Mouse (Mus musculus): Measurements from ENCODE around the gene Gm45213. TPM values are rescaled to one million over a fixed set of nuclear protein-coding genes. Genes with fewer than 3 reads are reported as not detected.

The Gm45213 gene
- total RNA-seq (2022), result not detected

DNA sequence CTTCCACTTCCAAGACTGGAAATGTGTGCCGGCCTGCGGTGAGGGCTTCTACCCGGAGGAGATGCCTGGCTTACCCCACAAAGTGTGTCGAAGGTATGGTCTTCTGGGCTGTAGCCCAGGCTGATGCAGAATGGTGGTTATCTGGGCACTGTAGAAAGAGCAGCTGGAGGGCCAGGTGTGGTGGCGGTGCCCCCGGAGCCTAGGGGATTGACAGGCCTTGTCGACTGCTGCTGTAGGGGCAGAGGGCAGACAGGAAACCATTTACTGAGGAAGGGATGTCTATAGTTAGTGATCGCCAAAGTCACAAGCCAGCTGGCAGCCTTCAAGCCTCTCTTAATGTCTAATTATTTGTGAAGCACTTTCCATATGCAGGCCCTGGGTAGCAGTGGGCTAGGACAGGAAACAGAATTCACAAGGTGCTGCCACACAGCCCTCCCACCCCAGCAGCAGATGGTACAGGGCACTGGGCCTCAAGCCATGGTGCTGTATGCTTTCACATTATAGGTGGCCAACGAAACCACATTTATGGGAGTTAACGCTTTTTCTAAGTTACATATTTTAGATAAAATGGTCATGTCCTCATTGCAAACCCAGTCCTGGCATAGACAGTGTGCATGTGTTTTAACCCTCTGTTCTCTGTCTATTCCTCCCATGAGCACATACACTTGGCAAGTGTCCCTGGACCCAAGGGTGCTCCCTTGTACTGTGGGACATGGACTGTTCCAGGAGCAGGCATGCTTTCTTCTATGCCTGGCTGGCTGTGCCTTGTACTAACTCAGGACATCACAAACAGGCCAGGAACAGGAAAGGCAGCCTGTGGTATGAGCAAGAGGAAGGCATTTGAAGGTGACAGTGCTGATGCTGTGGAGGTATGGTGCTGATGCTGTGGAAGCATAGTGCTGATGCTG lies at the start of gene Gm45213:
Gm45213 (plus strand) TSS at position 51 of the 908 bp plus-strand sequence.
- no peak for DNase-seq

DNA sequence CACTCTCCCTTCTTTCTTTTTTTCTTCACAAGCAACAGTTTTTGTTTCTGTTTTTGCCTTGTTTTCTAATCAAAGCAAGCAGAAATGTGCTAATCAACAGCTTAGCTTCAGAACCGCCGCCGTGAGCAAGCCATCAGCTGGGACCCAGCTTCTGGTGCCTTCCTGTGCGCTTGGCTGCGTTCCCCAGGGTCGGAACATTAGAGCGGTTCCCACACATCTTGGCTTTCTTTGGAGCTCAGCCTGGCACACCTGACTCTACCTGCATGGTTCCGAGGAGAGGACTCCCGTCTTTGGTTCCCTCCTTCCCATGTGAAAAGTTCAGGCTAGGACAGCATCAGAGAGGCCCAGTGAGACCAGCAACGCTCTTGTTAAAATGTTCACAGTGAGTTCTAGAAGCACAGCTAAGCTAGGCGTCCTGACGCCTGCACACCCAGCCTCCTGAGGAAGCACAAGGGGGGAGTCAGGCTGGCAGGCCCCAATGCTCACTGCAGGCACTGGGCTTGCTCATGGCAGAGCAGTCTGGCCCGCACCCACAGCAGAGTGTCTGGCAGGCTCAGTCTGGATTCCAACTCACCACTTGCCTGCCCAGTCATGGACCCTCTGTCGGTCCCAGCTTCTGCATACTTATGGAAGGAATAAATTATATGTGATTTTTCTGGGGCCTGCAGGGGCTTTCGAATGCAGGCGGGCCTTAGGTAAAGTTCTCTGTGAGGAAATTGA lies 42.2 kb upstream of the Gm45213 start:
- DNase-seq, result no peak

DNA sequence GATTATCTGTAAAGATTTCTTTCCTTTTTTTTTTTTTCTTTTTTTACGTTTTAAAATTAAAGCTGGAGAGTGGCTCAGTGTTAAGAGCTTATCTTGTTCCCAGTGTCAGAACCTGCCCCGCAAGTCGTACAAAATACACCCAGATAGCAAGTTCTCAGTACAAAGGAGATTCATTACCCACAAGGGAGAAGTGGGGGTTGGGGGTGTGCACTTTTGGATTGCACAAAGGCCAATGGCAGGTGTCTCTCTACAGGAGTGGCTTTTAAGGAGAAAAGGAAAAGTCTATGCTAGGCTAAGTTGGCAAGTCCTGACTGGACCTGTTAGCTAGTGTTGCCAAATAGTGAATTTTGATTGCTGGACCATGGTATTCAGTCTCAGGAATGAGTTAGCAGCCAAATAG lies 41.6 kb upstream of the Gm45213 start:
- DNase-seq, result no peak

DNA sequence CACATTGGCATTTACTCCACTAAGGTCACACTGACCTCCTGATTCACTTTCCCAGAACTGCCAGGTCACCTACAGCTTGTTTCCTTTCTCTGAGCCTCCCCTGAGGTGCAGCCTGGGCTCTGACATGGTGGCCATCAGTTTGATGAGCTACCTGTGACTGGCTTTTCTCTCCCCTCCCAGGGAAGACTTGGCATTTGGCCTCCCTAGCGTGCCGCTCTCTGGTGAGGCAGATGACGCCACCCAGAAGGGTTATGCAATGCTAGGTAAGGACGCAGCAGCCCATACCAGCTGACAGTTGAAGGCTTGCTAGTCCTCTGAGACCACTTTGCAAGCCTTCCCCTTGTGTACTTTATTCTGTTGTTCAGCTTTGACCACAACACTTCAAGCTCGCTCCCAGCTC lies 40.0 kb upstream of the Gm45213 start:
- no peak for DNase-seq

DNA sequence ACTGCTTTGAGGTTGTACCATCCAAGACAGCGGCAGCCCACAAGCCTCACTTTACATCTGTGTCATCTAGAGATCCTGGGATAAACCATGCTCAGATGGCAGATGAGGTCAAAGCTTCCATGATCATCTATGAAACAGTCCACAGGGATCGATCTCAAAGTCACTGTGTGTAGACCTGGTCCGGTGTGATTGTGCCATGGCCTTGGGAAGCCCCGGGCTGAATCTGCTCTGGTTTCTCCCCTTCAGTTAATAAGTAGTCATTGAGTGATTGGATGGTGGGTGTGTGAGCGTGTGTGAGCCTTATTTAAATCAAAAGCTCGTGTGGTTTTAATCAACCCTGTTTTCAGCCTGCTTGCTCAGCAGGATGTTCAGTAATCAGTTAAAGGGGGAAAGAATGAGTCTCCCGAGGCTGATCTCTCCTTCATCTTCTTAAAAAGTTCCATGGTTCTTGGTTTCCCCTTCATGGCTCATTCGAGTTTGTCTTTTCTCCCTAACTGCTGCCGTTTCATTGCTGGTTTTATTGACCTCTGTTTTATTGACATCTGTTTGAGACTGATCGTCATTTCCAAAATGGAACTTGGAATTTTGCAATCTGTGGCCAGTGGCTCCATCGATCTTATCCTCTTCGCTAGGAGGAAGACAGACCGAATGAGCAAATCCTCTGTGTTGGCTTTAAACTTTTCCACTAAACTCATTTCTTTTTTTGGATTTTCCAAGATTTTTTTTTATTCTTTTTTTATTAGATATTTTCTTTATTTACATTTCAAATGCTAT lies 39.4 kb upstream of the Gm45213 start:
- DNase-seq, result no peak

DNA sequence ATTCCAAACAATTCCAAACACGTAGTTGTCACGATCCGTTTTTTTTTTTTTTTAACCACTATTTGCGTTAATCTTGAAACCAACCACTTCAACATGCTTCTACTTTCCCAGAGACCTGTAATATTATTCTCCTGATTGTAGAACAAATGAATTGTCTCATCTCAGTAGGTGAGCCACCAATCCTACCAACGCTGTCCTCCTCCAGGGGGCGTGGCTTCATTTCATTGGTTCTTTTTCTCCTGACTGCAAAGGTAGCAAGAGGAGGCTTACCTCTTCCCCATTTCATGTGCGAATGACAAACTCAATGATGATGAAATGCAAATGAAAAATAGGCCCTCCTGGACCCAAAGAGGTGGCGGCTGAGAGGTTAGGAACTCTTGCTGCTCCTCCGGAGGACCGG lies 38.3 kb upstream of the Gm45213 start:
- no peak for DNase-seq

DNA sequence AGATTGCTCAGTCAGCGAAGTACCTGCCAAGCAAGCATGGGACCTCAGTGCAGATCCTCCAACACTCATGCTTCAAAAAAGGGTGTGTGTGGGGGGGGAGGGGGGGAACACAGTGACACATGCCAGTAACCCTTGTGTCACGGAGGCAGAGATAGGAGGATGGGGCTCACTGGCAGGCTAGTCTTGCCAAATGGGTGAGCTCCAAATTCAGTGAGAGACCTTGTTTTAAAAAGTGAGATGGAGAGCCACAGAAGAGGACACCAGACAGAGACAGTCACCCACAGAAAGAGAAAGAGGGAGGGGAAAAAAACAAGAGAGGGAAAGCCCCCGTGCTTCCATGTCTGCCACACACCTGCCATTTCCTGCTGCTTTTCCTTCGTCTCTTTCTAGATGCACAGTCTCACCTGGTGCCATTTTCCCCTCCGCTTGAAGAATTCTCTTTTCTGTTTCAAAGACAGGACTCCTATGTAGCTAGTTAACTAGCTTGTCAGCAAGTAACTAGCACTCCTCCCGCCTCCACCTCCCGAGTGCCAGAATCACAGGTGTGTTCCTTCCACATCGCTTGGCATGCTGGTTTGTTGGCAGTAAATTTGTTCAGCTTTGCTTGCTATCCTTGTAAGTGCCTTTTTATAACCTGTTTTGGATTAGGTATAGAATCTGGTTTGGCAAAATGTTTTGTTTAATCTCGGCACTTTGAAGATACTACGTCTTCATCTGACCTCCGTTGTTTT lies 35.1 kb upstream of the Gm45213 start:
- DNase-seq, result no peak

DNA sequence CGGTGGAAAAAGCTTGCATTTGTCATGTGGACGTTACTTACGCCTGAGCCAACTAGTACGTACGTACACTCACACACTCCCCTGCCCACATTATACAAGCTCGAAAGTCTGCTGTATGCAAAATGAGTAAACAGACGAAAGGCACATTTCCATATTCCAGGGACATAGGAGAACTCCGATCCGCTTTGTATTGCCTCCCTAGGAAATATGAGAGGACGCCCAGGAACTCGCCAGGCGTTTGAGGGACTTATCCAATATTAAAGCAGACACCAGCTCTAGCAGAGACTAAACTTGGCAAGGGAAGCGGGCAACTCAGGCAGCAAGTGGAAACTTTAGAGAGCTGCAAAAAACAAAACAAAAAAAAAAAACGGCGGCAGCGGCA lies 34.5 kb upstream of the Gm45213 start:
- DNase-seq, result no peak

DNA sequence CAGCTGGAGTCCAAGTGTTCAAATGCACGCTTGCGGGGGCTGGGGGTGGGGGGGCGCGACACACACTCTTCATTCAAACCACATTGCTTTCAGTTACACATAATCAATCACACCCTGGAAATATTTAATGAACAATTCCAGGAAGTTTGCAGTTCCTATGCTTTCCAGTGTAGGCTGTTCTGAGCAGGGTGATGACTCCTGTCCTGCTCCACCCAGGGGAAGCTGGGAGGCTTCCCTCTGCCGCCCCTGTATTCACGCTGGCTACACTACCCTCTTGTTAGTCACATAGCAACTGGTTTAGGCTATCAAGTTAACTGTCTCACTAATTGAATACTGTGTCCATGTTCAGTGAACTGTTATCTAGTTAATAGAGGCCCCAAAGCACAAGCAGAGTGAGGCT lies 32.9 kb upstream of the Gm45213 start:
- no peak for DNase-seq

DNA sequence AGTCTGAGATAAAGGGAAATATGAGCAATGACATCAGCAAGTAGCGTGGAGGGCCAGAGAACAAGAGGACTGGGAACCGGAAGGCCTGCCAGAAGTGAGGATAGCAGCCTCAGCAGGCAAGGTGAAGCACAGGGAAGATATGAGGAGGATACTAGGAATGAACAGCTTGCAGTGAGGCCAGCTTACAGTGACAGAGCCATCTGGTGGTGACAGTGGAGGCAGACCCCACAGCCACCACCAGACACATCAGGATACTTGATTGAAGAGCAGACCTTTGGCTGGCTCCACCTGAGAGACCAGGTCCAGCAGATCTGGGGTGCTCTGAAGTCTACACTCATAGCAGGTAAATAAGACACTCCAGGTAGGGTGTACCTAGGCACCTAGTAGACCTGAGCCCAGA lies 15.7 kb upstream of the Gm45213 start:
- DNase-seq, result no peak

DNA sequence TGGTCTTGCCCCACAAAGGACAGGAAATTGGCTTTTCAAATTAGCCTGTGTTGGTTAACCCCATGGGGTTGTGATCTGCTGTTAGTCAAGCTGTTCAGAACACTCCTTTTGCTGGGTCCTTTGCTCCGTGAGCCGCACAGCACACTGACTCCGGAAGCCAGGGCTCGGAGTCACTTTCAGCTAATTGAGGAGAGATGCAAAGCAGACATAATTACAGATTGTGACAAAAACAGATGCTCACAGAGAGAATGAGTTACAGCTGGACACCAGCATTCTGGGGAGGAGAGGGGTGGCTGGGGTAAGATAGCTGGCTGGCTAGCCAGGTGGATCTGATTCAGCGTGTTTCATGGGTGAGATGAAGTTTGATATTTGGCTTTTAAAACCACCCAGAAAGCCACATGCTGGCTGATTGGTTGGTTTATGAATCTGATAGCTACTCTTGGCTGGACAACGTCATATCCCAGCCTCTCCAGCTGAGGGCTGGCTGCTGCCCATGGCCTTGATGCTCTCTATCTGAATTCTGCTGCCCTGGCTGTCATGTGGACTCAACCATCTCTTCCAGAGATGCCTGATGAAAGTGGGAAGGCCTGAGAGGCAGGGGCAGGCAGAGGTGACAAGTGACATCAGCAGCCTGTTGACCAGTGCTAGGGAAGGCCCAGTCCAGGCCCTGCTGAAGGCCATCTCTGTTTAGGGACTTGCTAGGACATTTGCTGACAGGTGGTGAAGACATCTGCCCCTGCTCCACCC lies 14.5 kb upstream of the Gm45213 start:
- no peak for DNase-seq

DNA sequence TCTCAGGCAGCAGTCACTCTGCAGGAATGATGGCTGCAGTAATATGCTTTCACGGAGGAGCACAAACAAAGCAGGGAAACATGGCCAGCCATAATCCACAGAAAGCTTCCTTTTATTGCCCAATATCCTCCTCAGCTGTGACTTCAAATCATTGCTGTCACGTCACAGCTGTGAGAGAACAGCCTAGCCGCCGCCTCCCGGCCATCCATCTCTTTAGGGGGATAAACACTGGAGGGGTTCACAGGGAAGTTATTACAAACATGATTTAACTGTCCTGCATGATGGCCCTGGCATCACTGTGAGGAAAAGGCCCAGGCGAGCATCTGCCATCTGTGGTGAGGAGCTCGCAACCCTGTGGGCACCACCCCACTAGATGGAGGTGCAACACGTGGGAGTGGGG lies 6.6 kb upstream of the Gm45213 start:
- DNase-seq, result no peak

DNA sequence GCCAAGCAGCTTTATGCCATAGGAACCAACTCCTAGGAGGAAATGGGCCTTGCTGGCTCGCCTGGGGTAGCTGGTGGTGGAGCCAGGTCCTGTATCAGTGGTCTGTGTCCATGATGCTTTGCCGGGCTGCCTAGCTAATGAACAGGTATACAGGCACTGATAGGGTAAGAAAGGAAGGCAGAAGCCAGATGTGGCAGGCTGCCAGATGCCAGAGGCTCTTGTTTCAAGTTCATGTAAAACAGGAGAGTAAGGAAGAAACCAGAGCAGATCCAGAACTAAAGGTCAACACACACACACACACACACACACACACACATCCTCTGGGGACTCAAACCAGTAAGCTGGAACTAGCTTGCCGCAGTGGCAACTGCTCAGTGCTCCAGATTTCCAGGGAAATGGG lies 5.1 kb upstream of the Gm45213 start:
- no peak for DNase-seq

DNA sequence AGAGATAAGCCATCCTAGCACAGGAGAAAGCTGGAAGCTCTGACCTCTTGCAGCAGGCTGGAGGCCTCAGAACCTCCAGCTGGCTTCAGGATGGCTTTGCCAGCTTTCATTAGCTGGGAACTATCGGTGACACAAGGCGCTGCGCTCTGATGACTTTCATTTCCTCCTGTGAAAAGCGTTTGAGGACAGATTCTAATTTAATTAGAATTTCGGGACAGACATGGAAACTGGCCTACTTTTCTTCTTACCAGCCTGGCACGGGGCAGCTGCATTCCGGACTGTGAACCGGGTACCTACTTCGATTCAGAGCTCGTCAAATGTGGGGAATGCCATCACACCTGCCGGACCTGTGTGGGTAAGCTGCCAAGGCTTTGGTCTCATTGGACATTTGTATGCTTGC lies 4.7 kb upstream of the Gm45213 start:
- DNase-seq, result no peak

DNA sequence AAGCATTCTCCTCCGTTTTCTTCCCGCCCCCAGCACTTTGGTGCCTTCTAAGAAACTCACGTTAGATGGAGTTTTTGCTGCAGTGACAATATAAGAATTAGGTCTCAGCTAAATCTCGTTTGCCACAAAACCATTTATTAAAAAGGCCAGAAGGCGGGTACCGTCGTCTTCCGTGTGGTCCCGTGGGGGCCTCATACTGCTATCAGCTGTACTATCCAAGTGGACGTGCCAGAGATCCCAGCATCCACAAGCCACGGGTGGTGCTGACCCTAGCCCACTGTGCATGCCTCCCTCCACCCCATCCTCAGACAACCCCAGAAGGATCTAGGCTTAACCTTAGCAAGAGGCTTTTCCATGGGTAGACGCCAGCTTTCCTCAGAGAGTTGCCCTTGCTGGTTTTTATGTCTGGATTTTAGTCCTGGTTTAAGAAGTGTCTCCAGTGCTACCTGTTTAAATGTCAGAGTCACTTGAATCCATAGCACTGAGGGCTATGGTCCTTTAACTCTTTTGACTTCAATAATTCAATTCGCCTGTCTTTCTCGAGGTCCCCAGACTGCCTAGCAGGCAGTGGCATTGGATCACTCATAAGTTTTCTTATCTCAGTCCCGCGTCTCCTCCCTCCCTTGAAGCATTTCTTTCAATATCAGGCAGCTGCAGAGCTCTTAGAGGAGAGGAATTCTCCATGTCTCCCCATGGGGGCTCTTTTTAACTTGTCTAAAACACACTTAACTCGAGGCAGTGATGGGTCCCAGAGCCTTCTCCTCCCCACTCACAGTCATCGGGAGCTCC lies 3.2 kb upstream of the Gm45213 start:
- DNase-seq, result no peak

DNA sequence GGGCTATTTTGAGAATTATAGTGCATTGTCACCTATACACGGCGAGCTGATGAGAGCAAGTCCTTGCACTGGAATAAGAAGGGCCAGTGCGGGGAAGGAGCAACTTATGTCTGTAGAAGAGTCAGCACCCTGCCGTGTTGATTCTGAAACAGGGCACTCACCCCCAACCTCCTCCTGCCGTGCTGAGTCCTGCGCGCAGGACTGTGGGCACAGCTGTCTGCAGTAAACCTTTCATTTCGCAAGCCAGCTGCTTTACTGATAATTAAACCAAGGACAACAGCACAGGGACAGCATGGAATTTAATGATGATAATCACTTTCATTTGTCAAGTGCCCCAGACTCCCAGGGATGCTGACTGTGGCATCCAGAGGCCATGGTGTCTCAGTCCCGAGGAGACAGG lies 1.2 kb downstream of the Gm45213 start:
- DNase-seq, result no peak

DNA sequence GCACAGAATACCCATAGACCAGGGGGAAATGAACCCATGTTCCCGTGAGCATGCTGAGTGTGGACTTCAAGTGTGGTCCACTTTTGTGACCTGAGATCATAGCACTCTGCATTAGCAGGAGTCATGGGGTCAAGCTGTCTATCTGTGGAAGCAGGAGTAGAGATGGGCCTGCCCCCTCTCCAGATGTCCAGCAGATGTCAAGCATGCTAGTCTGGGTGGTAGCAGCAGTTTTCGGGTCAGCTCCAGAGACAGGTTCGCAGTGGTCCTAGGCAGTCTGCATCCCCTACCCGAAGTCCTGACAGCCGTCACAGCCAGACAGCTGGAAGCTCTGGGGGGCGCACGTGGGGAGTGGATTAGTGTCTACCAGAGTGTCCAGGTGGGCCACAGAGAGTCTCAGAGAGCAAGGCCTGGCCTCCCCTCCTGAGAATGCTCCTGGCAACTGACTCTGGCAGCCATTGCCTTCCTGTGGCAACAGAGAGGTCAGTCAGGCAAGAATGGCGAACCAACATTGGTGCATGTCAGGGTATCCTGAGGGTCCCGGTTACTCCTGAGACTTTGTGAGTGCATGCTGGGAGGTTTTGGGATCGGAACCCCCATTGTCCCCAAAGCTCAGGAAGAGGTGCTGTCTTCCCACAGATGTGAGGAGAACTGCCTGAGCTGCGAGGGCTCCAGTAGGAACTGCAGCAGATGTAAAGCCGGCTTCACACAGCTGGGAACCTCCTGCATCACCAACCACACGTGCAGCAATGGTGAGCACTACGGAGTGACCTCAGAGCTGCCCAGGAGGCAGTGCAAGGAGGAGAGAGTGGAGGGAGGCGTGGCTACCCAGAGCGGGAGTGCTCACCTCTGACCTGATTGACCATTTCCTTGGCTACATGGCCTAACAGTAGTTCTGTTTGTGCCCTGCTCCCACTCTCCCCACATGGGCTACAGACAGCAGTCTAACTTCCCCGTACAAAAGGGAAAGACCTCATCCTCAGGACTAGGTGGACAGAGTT lies 3.8 kb downstream of the Gm45213 start:
- DNase-seq, result no peak

DNA sequence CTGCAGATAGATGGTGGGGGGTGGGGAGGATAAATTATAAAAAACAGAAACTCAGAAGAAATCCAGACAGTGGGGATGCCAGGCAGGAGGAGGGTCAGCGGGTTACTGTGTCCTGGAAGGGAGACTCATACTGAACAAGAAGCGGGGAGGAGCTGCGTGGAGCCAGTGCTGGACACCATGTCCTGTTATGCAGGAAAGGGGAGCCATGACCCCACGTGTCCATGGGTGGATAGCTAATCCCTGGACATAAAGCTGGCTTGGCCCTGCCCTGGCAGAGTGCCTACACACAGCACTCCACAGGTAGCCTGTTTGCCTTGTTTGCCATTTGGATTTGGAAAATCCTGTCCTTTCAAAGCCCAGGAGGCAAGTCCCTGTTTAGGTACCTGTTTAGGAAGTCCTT lies 4.6 kb downstream of the Gm45213 start:
- DNase-seq, result no peak

DNA sequence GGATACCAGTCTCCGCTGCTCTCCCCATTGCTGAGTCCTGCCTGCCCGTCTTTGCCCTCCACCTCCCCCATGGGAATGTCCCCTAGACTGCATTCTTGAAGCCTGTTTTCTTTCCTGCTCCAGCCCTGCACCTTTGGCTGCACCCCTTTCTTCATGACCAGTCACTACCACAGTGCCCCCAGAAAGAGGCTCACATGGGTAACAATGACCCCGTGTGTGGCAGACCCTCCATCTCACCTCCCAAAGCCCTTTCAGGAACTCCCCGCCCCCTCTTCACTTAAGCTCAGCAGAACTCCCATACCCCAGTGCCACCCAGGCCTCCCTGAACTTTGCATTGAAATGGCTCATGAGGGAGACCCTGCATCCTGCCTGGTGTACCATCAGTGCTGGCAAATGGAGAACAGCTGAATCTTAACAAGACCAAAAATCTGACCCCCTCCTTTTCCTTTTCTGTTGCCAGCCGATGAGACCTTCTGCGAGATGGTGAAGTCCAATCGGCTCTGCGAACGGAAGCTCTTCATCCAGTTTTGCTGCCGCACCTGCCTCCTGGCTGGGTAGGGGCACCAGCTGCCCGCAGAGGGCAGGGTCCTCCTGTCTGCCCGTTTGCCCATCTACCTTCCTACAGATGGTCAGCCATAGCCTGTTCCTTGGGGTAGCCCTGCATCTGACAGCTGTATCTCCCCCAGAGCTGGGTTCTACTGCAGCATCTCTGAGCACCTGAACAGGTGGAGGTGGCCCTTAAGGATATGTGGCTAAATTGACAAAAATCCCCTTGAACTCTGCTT lies 5.2 kb downstream of the Gm45213 start:
- no peak for DNase-seq
